Mouse (Mus musculus): ENCODE results near the gene Tspan11. TPM values are rescaled to one million over a fixed set of nuclear protein-coding genes. Genes with fewer than 3 reads are reported as not detected.

Gene Tspan11
- polyA plus RNA-seq, 1 experiment = 0.99 TPM

GRCm38 (mm10) chr6:127877026-127877425 lies 10.4 kb upstream of the Tspan11 start:
- Histone ChIP-seq H3K79me2 (ENCODE audit: control insufficient read depth, insufficient read depth) (no peaks in the 10 kb centered on the region), H3ac (ENCODE audit: control insufficient read depth, insufficient read length, low read depth) (no peak overlapping the region), H3K79me3 (ENCODE audit: low read depth) (no peaks in the 10 kb centered on the region), H3K36me3 (ENCODE audit: control insufficient read depth, insufficient read depth) (no peaks in the 10 kb centered on the region), H3K27me3 (ENCODE audit: control insufficient read depth, insufficient read depth, insufficient read length) (no peaks in the 10 kb centered on the region), H3K4me3 (ENCODE audit: insufficient read depth, poor library complexity, severe bottlenecking) (no peak overlapping the region)
- TF ChIP-seq MYOG (IDR thresholded peaks at IDR 0.05; ENCODE audit: control insufficient read depth, extremely low read depth, insufficient read length) (no peak), CTCF (IDR thresholded peaks at IDR 0.05; ENCODE audit: control insufficient read depth, insufficient read depth, insufficient read length) (no peak), MYOD1 (IDR thresholded peaks at IDR 0.05; ENCODE audit: control insufficient read depth, insufficient read length, low read depth) (no peak), FOSL1 (IDR thresholded peaks at IDR 0.05; ENCODE audit: insufficient read depth, low read length, poor library complexity, severe bottlenecking) (no peak)

- no peak overlapping the region for H3K4me3 ChIP-seq (ENCODE audit: insufficient read depth, poor library complexity, severe bottlenecking)
- no peak for TF ChIP-seq CTCF (IDR thresholded peaks at IDR 0.05; ENCODE audit: control insufficient read depth, insufficient read depth, insufficient read length)
- no peak for TF ChIP-seq FOSL1 (IDR thresholded peaks at IDR 0.05; ENCODE audit: insufficient read depth, low read length, poor library complexity, severe bottlenecking)
- no peak for TF ChIP-seq MYOD1 (IDR thresholded peaks at IDR 0.05; ENCODE audit: control insufficient read depth, insufficient read length, low read depth)
- TF ChIP-seq USF1 (IDR thresholded peaks at IDR 0.05; ENCODE audit: low read depth) = no peak
- no peak for TF ChIP-seq MYOG (IDR thresholded peaks at IDR 0.05; ENCODE audit: control insufficient read depth, extremely low read depth, insufficient read length)
- no peak for TF ChIP-seq CEBPB (IDR thresholded peaks at IDR 0.05; ENCODE audit: low read depth)
- no peak for TF ChIP-seq MAX (IDR thresholded peaks at IDR 0.05)
- H3ac ChIP-seq (ENCODE audit: control insufficient read depth, insufficient read length, low read depth) = no peak overlapping the region
- no peaks in the 10 kb centered on the region for H3K79me2 ChIP-seq (ENCODE audit: control insufficient read depth, insufficient read depth)
- H3K27me3 ChIP-seq (ENCODE audit: control insufficient read depth, insufficient read depth, insufficient read length) = no peaks in the 10 kb centered on the region
- H3K36me3 ChIP-seq (ENCODE audit: control insufficient read depth, insufficient read depth) = no peaks in the 10 kb centered on the region
- no peaks in the 10 kb centered on the region for H3K79me3 ChIP-seq (ENCODE audit: low read depth)
Measured at GRCm38 (mm10) chr6:127879472-127879871, 7.9 kb upstream of the Tspan11 start.

GRCm38 (mm10) chr6:127886916-127887315 lies 473 bp upstream of the Tspan11 start:
- Histone ChIP-seq H3K36me3 (ENCODE audit: control insufficient read depth, insufficient read depth) (no peaks in the 10 kb centered on the region), H3ac (ENCODE audit: control insufficient read depth, insufficient read length, low read depth) (no peak overlapping the region), H3K79me3 (ENCODE audit: low read depth) (no peaks in the 10 kb centered on the region), H3K27me3 (ENCODE audit: control insufficient read depth, insufficient read depth, insufficient read length) (peaks cover 10% of the 10 kb centered on the region), H3K79me2 (ENCODE audit: control insufficient read depth, insufficient read depth) (no peaks in the 10 kb centered on the region), H3K4me3 (ENCODE audit: insufficient read depth, poor library complexity, severe bottlenecking) (no peak overlapping the region)
- TF ChIP-seq MYOG (IDR thresholded peaks at IDR 0.05; ENCODE audit: control insufficient read depth, extremely low read depth, insufficient read length) (no peak), MAX (IDR thresholded peaks at IDR 0.05) (no peak), CTCF (IDR thresholded peaks at IDR 0.05; ENCODE audit: control insufficient read depth, insufficient read depth, insufficient read length) (no peak), USF1 (IDR thresholded peaks at IDR 0.05; ENCODE audit: low read depth) (no peak), MYOD1 (IDR thresholded peaks at IDR 0.05; ENCODE audit: control insufficient read depth, insufficient read length, low read depth) (no peak), CEBPB (IDR thresholded peaks at IDR 0.05; ENCODE audit: low read depth) (no peak), FOSL1 (IDR thresholded peaks at IDR 0.05; ENCODE audit: insufficient read depth, low read length, poor library complexity, severe bottlenecking) (no peak)

- H3K79me3 ChIP-seq (ENCODE audit: low read depth) = no peaks in the 10 kb centered on the region
- H3K27me3 ChIP-seq (ENCODE audit: control insufficient read depth, insufficient read depth, insufficient read length) = peaks cover 10% of the 10 kb centered on the region
- no peaks in the 10 kb centered on the region for H3K79me2 ChIP-seq (ENCODE audit: control insufficient read depth, insufficient read depth)
- TF ChIP-seq MYOG (IDR thresholded peaks at IDR 0.05; ENCODE audit: control insufficient read depth, extremely low read depth, insufficient read length) (no peak), FOSL1 (IDR thresholded peaks at IDR 0.05; ENCODE audit: insufficient read depth, low read length, poor library complexity, severe bottlenecking) (no peak), MAX (IDR thresholded peaks at IDR 0.05) (no peak), CEBPB (IDR thresholded peaks at IDR 0.05; ENCODE audit: low read depth) (peak; percentile 44), MYOD1 (IDR thresholded peaks at IDR 0.05; ENCODE audit: control insufficient read depth, insufficient read length, low read depth) (no peak)
- H3ac ChIP-seq (ENCODE audit: control insufficient read depth, insufficient read length, low read depth) = no peak overlapping the region
- H3K4me3 ChIP-seq (ENCODE audit: insufficient read depth, poor library complexity, severe bottlenecking) = no peak overlapping the region
- H3K36me3 ChIP-seq (ENCODE audit: control insufficient read depth, insufficient read depth) = no peaks in the 10 kb centered on the region
Measured at GRCm38 (mm10) chr6:127888581-127888980, 1.2 kb downstream of the Tspan11 start.

- H3K36me3 ChIP-seq (ENCODE audit: control insufficient read depth, insufficient read depth) = no peaks in the 10 kb centered on the region
- TF ChIP-seq USF1 (IDR thresholded peaks at IDR 0.05; ENCODE audit: low read depth) = no peak
- no peak for TF ChIP-seq MYOD1 (IDR thresholded peaks at IDR 0.05; ENCODE audit: control insufficient read depth, insufficient read length, low read depth)
- no peak for TF ChIP-seq MYOG (IDR thresholded peaks at IDR 0.05; ENCODE audit: control insufficient read depth, extremely low read depth, insufficient read length)
- TF ChIP-seq CEBPB (IDR thresholded peaks at IDR 0.05; ENCODE audit: low read depth) = no peak
- no peak for TF ChIP-seq MAX (IDR thresholded peaks at IDR 0.05)
- TF ChIP-seq CTCF (IDR thresholded peaks at IDR 0.05; ENCODE audit: control insufficient read depth, insufficient read depth, insufficient read length) = no peak
- TF ChIP-seq FOSL1 (IDR thresholded peaks at IDR 0.05; ENCODE audit: insufficient read depth, low read length, poor library complexity, severe bottlenecking) = no peak
- H3K27me3 ChIP-seq (ENCODE audit: control insufficient read depth, insufficient read depth, insufficient read length) = no peaks in the 10 kb centered on the region
- H3K79me3 ChIP-seq (ENCODE audit: low read depth) = no peaks in the 10 kb centered on the region
- no peaks in the 10 kb centered on the region for H3K79me2 ChIP-seq (ENCODE audit: control insufficient read depth, insufficient read depth)
- H3K4me3 ChIP-seq (ENCODE audit: insufficient read depth, poor library complexity, severe bottlenecking) = no peak overlapping the region
- no peak overlapping the region for H3ac ChIP-seq (ENCODE audit: control insufficient read depth, insufficient read length, low read depth)
Measured at GRCm38 (mm10) chr6:127893611-127894010, 6.2 kb downstream of the Tspan11 start.

GRCm38 (mm10) chr6:127894999-127895398 lies 7.6 kb downstream of the Tspan11 start:
- H3K36me3 ChIP-seq (ENCODE audit: control insufficient read depth, insufficient read depth) = no peaks in the 10 kb centered on the region
- no peaks in the 10 kb centered on the region for H3K79me3 ChIP-seq (ENCODE audit: low read depth)
- no peak overlapping the region for H3ac ChIP-seq (ENCODE audit: control insufficient read depth, insufficient read length, low read depth)
- no peaks in the 10 kb centered on the region for H3K79me2 ChIP-seq (ENCODE audit: control insufficient read depth, insufficient read depth)
- no peak overlapping the region for H3K4me3 ChIP-seq (ENCODE audit: insufficient read depth, poor library complexity, severe bottlenecking)
- H3K27me3 ChIP-seq (ENCODE audit: control insufficient read depth, insufficient read depth, insufficient read length) = no peaks in the 10 kb centered on the region
- TF ChIP-seq MAX (IDR thresholded peaks at IDR 0.05) (no peak), FOSL1 (IDR thresholded peaks at IDR 0.05; ENCODE audit: insufficient read depth, low read length, poor library complexity, severe bottlenecking) (no peak), CTCF (IDR thresholded peaks at IDR 0.05; ENCODE audit: control insufficient read depth, insufficient read depth, insufficient read length) (no peak), MYOG (IDR thresholded peaks at IDR 0.05; ENCODE audit: control insufficient read depth, extremely low read depth, insufficient read length) (no peak), MYOD1 (IDR thresholded peaks at IDR 0.05; ENCODE audit: control insufficient read depth, insufficient read length, low read depth) (no peak), CEBPB (IDR thresholded peaks at IDR 0.05; ENCODE audit: low read depth) (no peak), USF1 (IDR thresholded peaks at IDR 0.05; ENCODE audit: low read depth) (no peak)

Measured in C2C12 (cell line).